Mouse (Mus musculus) regulatory T cell (primary cell): ENCODE measurements at regions not wholly inside any gene's neighbourhood (a gene's known extent, or its start where the extent isn't known, plus 50 kb on each side); places are given as distances from the start of the nearest gene placed in this dataset.

ENCODE experiments used
- in situ Hi-C: fragments of 300-600 bp; cut with MboI, MseI; formaldehyde crosslinking; loops from one replicate; pipeline ENCODE4 v1.15.1; 2025; ENCODE audit warnings: high pct_unique_total_duplicates

DNA sequence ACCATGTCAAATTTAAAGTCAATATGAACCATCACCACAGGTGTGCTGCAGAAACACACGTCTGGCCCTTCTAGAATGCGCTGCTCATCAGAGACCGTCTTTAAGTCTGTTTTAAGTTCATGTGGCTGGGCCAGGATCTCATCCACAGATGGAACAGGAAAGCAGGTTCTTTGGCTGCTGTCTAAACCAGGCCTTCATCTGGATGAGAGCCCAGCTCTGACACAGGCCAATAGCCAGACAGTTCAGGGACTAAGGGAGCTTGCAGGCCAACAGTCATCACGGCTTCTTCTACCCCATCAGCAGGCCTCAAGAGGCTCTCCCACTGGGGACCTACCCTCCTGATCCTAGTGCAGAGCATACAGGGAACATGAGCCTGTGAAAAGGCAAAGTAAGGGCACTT, 185.4 kb upstream of the Eci2 start:
- in situ Hi-C loops, result no loop called here

DNA sequence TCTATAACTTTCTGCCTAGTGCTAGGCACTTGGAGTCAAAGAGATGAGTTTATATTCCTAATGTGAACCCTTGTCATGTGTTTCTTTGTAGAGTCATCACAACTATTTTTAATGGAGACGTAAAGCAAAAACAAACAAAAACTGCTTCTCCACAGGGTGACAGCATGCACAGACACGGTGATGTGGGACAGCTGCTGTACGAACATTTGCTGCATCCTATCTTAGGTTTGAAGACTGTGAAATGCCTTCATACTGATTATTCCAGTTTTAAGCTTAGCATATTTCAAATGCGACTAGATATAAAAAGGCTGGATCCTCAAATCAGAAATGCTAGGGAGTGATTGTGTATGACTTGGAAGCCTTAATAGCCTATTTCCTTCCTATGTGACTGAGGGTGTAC, 187.3 kb upstream of the Eci2 start:
- in situ Hi-C loops, result no loop called here

DNA sequence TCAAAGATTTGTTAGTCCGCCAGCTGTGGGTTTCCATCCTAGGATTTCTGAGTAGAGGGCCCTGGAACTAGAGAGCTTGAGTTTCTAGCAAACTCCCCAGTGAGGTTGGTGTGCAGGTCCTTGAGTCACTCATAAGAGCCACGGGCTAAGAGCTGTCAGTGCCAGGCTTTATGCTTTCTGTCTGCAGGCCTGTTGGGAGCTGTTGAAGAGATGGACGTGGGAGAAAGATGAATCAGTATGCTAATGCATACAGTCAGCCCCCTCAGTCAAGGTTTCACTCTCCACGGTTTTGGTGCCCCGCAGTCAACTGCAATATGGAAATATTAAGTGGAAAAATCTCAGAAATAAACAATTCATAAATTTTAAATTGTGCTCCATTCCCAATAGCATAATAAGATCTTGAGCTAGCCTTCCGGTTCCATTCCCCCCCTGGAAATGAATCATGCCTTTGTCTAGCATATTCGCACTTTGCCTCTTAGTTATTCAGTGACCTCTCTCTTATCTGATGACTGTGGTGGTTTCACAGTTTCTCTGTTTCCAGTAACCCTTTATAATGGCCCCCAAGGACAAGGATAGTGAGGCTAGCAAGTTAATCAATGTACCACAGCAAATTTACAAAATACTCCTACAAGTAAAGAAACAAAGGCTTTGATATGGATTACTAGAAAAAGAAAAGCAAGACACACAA, 199.4 kb upstream of the Eci2 start:
- in situ Hi-C loops, result no loop called here

DNA sequence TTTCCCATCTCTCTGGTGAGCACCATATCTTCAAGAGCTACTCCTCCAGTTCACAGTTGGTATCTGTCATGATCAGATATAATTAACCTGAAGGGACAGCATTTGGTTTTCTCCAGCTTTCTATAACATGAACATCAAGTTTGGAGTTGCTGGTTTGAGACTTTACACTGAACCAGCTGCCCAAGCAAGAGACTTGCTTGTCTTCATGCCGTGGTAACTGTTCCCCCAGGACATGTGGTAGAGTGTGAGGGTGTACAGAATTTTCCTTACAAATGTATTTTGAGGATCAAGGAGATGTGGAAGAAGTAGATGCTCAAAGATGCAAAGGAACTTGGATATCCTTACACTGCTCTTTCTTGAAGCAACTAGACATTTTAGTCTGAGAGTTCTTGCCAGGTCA, 200.0 kb upstream of the Eci2 start:
- in situ Hi-C loops, result no loop called here

DNA sequence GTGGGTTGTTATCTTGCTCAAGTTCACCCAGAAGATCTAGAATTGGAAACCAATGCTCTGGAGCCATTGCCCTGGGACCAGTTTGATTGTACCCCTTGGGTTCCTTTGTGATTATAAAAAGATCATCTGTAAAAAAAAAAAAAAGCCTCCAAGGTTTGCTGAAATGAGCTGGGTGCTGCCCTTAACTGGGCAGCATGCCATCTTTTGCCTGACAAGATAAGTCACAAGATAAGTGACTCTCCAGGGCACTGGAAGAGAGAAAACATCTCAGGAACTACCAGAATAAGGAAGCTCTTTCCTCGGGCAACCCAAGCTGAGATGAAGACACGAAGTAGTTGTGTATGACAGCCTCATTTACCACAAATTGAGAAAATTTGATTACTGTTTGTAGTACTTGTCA, 202.7 kb upstream of the Eci2 start:
- in situ Hi-C loops, result no loop called here

DNA sequence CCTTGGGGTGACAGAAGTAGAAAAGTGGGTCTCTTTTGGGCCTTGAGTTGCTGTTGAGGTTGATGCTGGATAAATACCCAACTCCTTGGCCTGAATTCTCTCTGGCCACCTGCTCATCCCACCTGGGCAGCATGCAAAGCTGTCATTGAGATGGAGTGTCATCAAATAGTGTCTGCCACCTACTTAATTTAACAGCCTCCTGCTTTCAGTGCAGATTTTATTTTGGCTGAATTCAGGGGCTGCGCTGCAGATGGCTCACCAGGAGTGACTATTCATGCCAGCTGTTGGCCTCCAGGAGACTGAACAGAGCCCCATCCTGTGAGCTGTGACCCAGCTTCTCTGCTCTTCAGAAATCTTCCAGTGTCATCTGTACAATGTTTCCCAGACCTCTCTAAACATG, 206.7 kb upstream of the Eci2 start:
- in situ Hi-C loops, result no loop called here

DNA sequence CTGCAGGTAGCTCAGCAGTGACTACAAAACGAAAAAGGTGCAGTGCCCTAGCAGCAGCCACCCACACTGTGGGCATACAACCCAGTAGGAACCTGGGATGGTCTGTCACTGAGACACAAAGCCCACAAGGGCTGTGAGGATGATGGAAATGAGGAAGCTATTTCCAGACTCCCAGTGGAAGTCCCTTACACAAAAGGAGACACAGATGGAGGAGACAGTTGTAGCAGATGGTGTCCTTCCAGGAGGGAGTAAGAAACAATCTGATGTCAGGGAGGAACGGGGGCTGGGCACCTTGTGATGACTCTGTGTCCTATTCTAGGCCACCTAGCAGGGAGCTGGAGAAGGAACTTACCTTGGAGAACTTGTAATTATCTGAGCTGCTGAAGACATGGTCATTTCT, 214.5 kb upstream of the Eci2 start:
- in situ Hi-C loops, result no loop called here

DNA sequence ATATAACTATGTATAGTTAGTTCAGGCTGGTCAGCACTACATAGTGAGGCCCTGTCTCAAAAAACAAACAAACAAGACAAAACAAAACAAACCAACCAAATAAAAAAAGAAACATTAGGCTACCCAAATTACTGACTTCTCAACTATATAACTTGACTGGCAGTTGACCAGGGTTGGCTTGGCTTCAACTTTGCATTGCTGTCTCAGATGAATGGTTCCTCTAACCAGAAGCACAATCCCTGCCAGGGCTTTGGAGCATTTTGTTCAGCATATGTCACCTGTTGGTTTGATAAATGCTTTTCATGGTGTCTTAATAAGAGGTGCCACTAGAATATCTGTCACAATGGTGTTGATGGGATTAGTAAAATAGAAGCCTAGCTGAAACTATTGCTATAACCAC, 217.1 kb upstream of the Eci2 start:
- in situ Hi-C loops, result no loop called here

DNA sequence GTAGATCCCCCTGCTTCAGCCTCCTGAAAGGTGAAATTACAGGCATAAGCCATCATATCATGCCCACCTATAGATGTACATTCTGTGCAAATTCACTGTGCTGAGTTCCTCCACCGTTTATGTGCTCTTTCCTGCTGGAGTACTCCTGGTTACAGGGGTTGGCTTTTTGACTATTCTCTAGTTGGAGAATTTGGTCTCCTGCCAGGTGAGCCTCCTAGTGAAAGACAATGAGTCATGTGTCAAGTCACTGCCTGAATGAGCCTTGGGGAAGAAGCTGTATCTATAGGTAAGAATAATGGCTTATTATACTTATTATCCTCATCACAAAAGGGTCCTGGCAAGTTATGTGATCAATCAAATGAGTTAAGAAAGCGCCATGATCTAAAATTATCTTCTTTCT, 230.5 kb upstream of the Eci2 start:
- in situ Hi-C loops, result no loop called here

DNA sequence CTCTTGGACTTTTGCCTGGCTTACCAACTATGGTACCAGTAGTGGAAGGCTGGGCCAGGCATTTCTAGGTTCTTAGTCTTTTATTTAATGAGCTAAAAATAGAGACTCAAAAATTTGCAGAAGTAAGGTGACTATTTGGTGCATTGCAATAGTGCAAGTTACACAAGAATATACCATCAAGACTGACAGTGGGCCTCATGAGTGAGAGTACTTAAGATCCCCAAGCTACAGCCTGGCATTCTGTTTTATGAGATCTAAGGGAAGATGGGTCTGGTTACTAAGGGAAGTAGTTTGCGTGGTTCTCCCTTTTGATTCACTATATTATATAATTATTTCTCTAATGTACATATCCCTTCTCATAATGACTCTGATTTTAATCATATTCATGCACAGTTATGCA, 231.8 kb upstream of the Eci2 start:
- in situ Hi-C loops, result no loop called here

DNA sequence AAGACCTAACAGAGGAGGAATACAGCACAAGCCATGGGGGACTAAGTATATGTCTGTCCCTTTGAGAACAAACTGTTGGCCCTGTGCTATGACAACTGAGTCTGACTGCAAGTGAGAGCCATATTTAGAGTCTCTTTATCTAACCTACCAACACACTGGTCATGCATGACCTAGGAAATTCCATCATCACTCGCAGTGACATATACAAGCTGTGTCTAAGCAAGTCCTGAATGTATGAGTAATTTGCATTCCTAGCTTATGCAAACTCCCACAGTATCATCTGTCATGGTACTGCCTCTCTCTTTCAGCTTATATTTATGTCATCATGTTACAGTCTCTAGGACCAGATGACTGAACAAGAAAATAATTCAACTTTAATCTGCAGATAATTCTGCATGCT, 257.1 kb upstream of the Eci2 start:
- in situ Hi-C loops, result no loop called here

DNA sequence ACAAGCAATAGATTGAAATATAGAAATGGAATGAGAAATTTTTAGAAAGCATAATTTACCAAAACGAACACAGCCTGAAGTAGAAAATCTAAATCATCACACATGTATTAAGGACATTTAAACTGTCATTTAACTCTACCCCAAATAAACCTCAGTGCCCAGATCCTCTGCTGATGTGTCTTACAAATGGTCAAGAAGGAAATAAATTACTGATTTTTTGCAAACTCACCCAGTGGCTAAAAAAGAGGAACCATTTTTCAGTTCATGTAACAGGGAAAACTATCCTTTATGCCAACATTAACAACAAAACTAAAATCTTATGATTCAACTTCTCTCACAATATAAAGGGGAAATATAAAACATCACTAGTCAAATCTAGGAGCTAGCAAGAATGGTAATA, 275.2 kb upstream of the Eci2 start:
- in situ Hi-C loops, result no loop called here

DNA sequence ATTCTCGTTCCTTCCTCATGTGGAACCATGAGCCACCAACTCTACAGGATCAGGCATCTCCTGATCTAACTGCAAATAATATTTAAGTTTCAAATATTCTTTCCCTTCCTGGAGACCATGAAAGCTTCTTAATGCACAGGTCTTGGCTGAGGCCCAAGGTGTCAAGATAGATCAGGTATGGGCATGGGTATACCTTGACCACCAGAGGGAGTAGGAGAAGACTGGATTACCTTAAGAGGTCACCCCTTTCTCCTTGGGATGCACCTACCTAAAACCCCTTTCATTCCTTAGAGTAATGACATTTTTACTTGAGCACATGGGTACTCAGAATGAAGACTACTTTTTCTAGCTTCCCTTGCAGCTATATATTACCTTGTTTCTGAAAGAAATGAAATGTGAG, 289.9 kb upstream of the Eci2 start:
- in situ Hi-C loops, result no loop called here

DNA sequence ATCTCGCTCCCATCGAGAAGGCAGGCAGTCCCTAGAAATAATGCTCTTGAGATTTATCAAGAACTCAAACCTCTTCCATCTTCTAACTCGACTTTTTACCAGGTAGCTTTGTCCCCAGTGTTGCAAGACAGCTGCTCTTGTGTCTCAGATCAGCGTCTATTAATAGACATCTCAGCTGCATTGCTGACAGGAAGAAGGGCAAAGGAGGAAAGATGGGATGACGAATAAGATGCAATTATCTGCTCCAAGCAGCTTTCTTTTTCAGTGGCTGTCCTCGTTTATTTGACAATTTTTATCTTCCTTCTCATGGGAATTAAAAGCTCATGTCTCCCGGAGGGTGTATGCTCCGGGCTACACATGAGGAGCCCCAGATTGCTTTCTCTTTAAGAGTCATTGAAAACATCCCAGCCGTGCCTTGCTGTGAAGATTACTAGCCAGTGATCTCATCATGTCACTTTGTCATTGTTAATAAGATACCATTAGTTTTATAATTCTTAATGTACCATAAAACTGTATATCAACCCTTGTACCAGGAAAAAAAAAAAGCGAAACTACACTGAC, 299.9 kb upstream of the Eci2 start:
- in situ Hi-C loops, result no loop called here

DNA sequence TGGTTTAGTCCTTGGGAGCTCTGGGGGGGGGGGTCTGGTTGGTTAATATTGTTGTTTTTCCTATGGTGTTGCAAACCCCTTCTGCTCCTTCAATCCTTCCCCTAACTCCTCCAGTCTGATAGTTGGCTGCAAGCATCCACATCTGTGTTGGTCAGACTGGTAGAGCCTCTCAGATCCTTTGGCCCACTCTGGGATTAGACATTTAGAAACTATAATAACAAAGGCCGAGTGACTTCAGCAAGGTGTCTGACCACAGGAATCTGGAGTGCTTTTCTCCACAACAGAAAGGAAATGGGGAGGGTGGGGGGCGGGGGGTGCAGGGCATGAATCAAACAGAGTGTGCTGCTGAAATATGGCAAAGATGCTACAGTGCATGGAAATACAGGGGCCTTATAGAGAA, 301.4 kb upstream of the Eci2 start:
- in situ Hi-C loops, result no loop called here

DNA sequence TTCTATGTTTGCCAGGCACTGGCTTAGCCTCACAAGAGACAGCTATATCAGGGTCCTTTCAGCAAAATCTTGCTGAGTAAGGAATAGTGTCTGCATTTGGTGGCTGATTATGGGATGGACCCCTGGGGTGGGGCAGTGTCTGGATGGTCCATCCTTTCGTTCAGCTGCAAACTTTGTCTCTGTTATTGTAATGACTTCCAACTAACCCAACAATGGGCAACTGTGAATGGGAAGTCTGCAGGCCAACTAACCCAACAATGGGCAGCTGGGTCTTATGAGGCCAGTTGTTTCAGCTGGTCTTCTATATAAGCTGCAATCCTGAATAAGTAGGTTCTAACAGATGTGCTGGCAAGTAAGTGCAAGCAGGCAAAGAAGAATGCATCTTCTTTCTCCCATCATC, 304.0 kb upstream of the Eci2 start:
- in situ Hi-C loops, result no loop called here

DNA sequence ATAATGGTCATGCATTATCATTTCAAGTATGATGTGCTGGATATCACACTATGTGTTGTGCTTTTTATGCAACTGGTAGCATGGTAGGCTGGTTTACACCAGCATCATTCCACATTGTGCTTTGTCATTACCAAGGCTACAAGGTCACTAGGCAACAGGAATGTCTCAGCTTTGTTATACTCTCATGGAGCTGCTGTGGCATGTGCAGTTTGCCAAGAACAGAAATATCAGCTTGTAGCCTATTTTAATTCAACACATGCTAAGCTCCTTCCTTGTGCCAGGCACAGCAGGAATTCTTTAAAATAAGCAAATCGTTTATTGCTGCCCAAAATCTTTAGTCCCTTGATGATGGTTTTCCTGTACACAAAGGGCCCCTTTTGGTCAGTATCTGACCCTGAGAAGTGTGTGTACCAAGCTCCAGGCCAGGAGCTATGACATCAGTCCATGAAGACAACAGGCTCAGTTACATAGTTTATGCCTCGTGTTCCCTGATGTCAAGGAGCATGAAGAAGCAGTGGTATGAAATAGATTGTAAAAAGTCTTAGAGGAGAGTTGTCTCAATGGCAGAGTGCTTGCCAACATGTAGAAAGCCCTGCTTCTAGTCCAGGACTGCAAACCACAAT, 314.0 kb upstream of the Cdyl start:
- in situ Hi-C loops, result no loop called here

DNA sequence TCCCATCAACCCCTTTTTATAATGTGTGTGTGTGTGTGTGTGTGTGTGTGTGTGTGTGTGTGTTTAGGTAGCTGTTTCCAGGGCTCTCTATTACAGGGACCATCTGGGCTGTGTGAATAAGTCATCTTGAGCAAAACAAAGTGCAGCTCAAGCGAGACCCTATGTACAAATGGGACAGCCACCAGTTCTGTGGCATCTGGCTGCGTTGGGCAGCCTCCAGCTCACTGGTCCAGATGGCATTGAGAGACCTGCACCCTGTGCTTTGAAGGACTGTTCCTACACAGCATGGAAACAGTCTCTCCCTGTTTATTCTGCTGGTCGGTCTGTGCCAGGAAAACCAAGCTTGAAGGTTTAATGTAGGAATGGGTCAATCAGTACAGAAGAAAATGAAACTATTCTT, 311.4 kb upstream of the Cdyl start:
- in situ Hi-C loops, result no loop called here

DNA sequence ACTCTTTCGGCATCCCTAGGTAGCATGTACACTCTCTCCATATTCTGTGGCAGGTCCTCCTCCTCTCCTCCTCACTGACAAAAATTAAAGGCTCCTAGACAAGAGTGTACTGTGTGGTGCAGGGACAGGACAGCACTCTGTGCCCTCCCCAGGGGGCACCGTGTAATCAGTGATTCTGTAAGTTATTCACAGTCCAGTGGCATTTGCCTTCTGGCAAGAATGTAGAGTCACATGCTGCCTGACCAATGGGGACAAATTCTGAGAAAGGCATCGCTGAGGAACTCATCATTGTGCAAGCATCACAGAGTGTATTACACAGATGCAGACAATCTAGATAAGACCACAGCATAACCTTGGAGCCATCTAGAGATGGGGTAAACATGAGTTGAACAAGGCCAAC, 300.3 kb upstream of the Cdyl start:
- in situ Hi-C loops, result no loop called here

DNA sequence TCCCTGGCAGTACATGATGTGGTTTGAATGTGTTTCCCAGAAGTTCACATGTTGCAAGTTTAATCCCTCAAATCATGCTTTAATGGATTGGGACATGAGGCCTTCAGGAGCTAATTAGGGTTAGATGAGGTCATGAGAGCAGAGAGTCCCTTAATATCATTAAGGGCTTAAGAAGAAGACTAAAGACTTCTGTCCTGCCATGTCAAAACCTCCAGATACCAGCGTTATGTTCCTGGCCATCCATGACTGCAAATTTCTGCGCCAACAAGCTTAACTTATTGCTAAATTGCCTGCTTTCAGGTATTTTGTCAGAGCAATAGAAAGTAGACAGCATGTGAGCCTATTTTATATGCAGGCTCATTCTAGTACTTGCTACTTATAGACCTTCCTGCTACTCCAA, 282.1 kb upstream of the Cdyl start:
- in situ Hi-C loops, result no loop called here

DNA sequence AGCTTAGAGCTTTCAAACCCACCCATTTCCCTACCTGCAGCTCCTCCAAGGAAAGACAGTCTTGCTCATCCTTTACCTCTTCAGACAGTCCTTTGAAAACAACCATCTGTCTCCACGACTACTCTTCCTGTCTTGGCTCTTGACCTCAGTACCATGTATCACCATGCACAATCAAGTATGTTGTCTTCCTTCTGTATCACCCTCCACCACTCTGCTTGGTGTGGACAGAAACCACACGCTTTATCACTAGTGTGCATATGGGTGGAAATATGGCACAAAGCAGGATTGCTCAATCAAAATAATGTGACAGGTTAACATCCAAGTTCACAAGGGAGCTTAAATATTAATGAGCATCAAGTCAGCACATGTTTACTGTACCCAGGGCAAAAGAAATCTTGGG, 280.1 kb upstream of the Cdyl start:
- in situ Hi-C loops, result no loop called here

DNA sequence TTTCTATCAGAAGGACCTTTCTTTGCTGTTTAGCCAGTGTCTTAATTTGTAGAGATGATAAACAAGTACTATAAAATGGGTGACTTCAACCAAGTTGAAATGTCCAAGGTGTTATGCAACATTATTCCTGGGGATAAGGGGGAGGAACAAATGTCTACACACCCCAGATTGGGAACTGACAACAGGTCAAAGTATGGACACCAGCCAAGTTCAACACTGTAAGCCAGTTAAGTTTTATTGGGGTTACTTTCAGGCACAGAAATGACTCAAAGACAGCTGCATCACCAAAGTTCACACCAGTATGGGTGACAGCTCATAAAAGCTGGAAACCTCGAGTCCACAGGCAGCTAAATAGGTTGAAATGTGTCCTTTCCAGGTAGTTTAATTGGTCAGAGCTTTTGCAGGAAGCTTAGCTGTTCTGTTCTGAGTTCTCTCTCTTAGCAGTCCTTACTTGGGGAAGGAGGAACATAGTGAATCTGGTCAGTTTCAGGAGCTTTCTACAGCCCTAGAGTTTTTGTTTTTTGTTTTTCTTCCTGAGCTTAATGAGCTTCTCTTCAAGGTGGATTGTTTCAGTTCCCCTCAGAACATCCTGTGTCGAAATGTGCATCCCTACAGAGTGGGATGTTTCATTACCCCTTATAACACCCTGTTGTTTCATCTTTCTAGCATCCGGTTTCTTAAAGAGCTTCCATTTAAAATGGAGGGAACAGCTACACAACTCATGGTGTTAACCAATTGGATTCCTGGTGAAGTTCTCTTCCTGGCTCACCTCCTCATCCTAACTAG, 279.2 kb upstream of the Cdyl start:
- in situ Hi-C loops, result no loop called here

DNA sequence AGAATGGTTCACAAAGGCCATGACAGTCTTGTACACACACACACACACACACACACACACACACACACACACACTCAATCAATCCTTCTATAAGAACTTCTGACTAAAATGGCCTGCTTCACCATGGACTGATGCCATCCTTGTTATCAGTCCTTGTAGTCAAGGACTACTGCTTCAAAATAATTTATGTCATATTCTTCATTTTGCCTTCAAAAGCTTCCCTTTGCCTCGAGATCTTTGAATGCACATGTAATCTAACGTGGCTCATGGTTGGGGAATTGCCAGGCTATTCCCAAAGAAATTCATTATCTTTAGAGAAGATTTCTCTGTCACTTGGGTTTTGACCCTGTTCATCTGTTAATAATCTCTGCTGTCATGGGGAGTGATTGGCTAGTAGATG, 278.0 kb upstream of the Cdyl start:
- in situ Hi-C loops, result no loop called here
